Mouse (Mus musculus): ENCODE measurements around the gene Iqschfp.
"Not testable (repeated sequence)": the region's sequence is repeated elsewhere in the genome, so short reads cannot be mapped to it uniquely, and the experiment has no call there.

The Iqschfp gene

GRCm38 (mm10) chr3:68071395-68072386 lies 179.7 kb downstream of the Iqschfp start:
- no peak for DNase-seq (ENCODE audit: low spot score)

- no peak for DNase-seq (ENCODE audit: low spot score)
These were observed 185.4 kb downstream of the Iqschfp start for GRCm38 (mm10) chr3:68077406-68077805.

DNA sequence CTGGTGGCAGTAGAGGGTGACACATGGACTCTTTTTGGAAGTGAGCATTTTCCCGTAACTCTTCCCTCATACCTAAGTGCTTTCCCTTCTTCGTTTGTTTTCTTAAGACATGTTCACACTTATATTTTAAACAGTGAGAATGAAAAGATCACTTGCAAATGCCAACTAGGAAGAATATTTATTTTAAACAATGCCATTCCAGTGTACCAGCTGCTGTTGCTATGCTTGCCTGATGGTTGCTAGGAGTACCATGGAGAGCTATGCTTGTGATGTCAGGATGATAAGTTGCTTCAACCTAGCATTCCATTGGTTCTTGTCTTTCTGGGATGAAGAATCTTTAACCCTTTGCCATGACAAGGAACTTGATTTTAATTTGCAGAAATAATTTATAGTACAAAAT lies 193.0 kb downstream of the Iqschfp start:
- DNase-seq (ENCODE audit: low spot score), result no peak

DNA sequence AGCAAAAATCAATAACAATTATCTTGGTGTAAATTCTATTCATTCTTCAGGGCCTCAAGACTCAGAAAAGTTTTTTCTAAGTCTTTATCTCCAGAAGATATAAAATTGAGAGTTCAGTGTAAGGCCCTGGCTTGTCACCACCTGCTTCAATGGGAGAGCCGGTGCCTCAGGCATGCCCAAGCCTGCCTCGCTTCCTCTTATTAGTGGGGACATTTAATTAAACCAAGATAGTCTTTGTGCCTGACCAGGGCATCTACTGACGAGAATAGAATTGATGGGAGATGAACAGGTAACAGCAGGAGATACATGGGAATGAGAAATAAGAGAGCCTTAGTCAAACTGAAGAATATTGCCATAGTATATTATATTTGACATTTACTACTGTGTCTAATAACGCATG lies 200.1 kb downstream of the Iqschfp start:
- DNase-seq (ENCODE audit: low spot score), result no peak

- no peak for DNase-seq (ENCODE audit: low spot score)
These were observed 204.8 kb downstream of the Iqschfp start for GRCm38 (mm10) chr3:68096724-68097431.

DNA sequence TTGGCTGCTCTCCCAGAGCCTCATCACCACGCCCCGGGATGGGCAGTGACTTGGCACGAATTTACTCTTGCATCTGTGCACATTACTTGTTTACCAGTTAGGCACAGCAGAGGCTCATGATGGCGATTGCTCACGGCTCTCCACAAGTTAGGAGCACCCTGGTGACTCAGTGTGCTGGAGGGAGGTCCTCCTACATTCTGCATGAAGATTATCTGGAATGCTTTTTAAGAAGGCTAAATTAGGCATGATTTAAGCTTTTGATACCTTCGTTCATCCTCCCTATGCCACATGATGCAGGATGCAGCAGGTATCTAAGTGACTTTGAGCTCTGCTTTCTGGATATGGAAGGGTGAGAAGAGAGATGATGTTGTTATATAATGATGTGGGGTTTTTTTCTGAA lies 207.5 kb downstream of the Iqschfp start:
- not testable (repeated sequence) for DNase-seq (ENCODE audit: low spot score)

- no peak for DNase-seq (ENCODE audit: low spot score)
These were observed 209.3 kb downstream of the Iqschfp start for GRCm38 (mm10) chr3:68101343-68101742.

DNA sequence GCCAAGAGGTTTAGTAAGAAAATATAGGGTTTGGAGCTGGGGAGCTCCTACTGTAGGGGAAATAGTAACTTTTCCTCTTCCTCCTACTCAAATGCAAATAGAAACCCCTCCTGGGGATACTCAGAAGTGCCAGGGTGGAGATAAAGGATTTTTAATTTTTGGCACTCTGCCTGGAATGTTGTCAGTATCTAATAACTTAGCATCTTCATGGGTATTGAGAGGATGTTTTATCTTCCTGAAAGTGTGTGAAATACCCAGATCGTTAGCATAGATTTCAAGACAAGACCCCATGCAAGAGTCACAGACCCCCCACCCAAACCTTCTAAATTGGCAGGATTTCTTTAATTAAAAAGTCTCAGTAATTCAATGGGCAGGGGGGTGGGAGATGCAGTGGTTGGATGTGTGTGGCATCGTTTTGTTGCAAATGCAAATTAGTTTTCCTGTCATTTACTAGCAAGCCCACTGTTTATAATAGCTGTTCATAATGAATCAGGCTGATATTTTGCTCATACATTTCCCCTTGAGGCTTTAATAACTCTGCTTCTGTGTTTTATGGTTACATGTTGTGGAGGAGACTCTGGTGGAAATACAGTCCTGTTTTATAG lies 213.2 kb downstream of the Iqschfp start:
- DNase-seq (ENCODE audit: low spot score), result no peak

GRCm38 (mm10) chr3:68121338-68121737 lies 229.3 kb downstream of the Iqschfp start:
- no peak for DNase-seq (ENCODE audit: low spot score)

GRCm38 (mm10) chr3:68126284-68126856 lies 234.3 kb downstream of the Iqschfp start:
- DNase-seq (ENCODE audit: low spot score), result no peak

- DNase-seq (ENCODE audit: low spot score), result no peak
These were observed 238.4 kb downstream of the Iqschfp start for GRCm38 (mm10) chr3:68130386-68130785.

- DNase-seq (ENCODE audit: low spot score), result no peak
These were observed 247.0 kb downstream of the Iqschfp start for GRCm38 (mm10) chr3:68138833-68139627.

DNA sequence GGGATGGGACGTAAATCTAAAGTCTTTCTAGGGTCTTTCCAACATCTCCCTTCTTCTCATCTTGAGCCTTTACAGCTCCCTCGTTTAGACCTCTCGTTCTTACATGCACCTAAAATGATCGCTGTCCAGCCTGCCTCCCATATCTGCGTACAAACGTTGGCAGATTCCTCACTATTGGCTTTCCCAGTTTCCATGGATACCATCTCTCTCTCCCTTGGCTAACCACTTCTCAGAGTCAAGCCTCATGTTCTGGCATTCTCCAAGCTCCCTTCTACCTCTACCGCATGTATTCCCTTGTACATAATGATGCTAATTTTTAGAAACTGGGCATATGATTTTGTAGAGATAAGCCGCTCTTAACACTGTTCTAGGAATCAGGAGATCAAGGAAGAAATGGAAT lies 258.7 kb downstream of the Iqschfp start:
- no peak for DNase-seq (ENCODE audit: low spot score)

DNA sequence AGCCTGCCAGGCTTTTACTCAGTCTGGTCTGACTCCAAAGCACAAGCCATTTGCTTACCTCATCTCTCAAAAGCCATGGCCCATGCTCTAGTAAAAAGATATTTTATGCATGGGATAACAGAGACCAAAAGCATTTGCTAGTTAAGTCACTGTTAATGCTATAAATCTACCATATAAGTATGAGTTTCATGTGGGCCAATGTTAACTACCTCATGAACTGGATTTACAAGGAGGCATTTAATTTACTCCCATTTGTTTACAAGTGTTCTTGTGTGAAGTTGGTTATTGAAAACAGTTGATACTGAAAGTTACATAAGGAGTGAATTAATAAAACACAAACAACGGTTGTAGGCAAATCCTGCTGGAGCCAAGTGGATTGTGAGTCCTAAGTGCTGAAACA lies 268.1 kb downstream of the Iqschfp start:
- no peak for DNase-seq (ENCODE audit: low spot score)

GRCm38 (mm10) chr3:68160760-68161159 lies 268.7 kb downstream of the Iqschfp start:
- DNase-seq (ENCODE audit: low spot score), result no peak

DNA sequence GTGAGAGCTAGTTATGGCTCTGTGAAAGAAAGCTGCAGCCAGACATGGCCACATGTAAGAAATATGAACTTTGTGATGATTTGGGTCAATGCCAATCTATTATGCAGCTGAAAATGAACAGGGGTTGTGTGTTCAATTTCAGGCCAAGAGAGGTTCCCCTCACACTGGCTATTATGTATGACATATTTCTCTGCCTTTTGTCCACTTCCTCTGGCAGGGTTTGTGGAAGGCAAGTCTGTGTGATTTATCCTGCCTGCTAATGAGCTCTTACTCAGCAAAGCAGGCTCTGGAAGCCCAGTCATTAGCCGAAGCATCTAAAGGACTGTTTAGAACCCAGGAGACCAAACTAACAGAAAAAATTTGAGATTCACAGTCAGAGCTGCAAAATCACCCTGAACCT lies 286.2 kb downstream of the Iqschfp start:
- no peak for DNase-seq (ENCODE audit: low spot score)

GRCm38 (mm10) chr3:68187471-68187870 lies 295.4 kb downstream of the Iqschfp start:
- DNase-seq (ENCODE audit: low spot score), result no peak

DNA sequence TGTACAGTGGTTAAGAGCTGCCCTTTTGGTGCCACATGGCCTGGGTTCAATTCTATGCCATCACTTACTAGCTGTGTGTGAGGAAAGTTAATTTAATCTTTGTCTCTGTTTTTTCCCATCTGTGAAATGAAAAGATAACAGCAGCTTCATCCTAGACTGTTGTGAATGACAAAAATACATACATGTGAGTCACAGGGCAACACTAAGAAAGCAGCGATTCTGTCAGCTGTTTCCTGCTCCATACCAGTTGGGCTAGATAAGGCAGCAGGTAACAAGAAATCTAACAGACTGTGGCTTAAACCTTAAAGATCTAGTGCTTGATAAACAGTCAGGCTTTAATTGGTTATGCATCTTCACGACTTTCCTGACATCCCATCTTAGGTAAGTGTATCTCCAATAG lies 297.1 kb downstream of the Iqschfp start:
- DNase-seq (ENCODE audit: low spot score), result no peak

- no peak for DNase-seq (ENCODE audit: low spot score)
These were observed 304.9 kb downstream of the Iqschfp start for GRCm38 (mm10) chr3:68196933-68197332.

DNA sequence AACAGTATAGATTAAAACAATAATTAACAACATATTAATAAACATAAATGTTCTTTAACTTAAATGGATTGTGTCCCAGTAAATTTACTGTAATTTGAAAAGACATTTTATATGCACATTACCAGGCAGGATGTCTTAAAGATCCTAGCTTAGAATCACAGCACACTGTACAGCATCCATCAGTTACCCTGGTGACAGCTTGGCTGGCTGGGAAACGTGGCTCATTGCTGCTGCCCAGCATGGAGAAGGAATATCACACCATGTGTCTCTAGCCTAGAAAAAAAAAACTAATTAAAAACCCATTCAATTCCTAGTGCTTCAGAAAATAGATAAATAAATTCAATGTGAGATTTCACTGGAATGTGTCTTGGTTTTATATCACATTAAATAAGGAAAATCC lies 309.2 kb downstream of the Iqschfp start:
- no peak for DNase-seq (ENCODE audit: low spot score)

DNA sequence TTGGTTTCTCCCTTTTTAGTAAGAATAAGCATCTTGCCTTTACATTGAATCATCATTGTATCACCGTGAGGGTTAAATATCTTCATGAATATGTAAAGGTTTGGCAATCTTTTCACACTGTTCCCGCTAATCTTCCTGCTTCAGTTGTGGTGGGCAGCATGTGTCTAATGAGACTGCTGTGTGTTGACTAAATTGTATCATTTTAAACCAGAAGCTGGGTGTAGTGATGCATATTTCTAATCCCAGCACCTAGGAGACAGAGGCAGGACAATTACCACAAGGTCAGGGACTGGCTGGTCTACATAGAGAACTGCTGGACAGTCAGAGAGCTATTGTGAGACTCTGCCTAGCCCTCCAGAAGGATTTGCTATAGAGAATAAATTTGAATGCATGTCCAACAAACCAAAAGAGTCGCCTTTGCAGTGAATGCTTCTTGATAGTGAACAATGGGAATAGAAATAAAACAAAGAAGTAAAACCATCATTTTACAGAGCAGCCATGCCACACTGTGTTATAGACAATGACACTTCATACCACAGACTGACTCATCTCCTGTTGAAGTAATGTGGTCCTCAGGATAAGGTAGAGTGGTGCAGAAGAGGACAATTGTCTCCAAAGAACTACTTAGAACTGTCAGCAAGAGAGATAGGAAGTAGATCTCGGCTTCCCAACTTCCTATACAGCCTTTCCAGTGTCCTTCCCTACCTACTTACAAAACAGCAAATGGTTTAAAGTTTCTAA lies 310.3 kb downstream of the Iqschfp start:
- no peak for DNase-seq (ENCODE audit: low spot score)

Measured in ovary, postnatal 10 days (tissue).